Mouse (Mus musculus) heart, postnatal 0 days (tissue): ENCODE results near the gene Enpp3. TPM values are rescaled to one million over a fixed set of nuclear protein-coding genes. Genes with fewer than 3 reads are reported as not detected.

ENCODE experiments used
- ATAC-seq: fragments of 200-750 bp; cut with Nextera tagmentation; 2 replicates; pipeline ENCODE4 v1.8.0; 2017; ENCODE audit warnings: low read depth, moderate number of reproducible peaks, moderate library complexity; ENCODE audit not compliant: insufficient read depth
- DNase-seq: peaks from one replicate; pipeline ENCODE4 v3.0.0-alpha.2; 2016; ENCODE audit warnings: low spot score
- H3K27ac ChIP-seq: fragments of 300-500 bp; sonication (generic); 2 replicates; pipeline ENCODE4 v1.5.1; 2014; ENCODE audit warnings: low read depth, mild to moderate bottlenecking
- H3K27me3 ChIP-seq: fragments of 300-500 bp; sonication (generic); 2 replicates; pipeline ENCODE4 v1.6.1; 2014; ENCODE audit warnings: low read length, mixed read lengths; ENCODE audit not compliant: control insufficient read depth, insufficient read depth
- H3K36me3 ChIP-seq: fragments of 300-500 bp; sonication (generic); replicated peaks from 2 replicates; pipeline ENCODE4 v1.6.1; 2014; ENCODE audit warnings: low read length, mixed read lengths; ENCODE audit not compliant: control insufficient read depth, insufficient read depth
- H3K4me1 ChIP-seq: fragments of 300-500 bp; sonication (generic); 2 replicates; pipeline ENCODE4 v1.6.1; 2014; ENCODE audit warnings: antibody characterized with exemption; ENCODE audit not compliant: control insufficient read depth, insufficient read depth
- H3K4me2 ChIP-seq: fragments of 300-500 bp; sonication (generic); 2 replicates; pipeline ENCODE4 v1.6.1; 2014; ENCODE audit warnings: low read depth, mild to moderate bottlenecking, low read length, moderate library complexity
- H3K4me3 ChIP-seq: fragments of 300-500 bp; sonication (generic); 2 replicates; pipeline ENCODE4 v1.5.1; 2014; ENCODE audit warnings: low read depth, low read length
- H3K9ac ChIP-seq: fragments of 300-500 bp; sonication (generic); replicated peaks from 2 replicates; pipeline ENCODE4 v1.6.1; 2014; ENCODE audit warnings: low read depth, low read length, mixed read lengths
- H3K9me3 ChIP-seq: fragments of 300-500 bp; sonication (generic); replicated peaks from 2 replicates; pipeline ENCODE4 v1.6.1; 2016; ENCODE audit warnings: low read length; ENCODE audit not compliant: control insufficient read depth
- CTCF ChIP-seq: IDR thresholded peaks from 2 replicates; pipeline ENCODE4 v1.5.1; 2016; ENCODE audit warnings: antibody characterized with exemption, control low read depth, low read depth
- EP300 ChIP-seq: IDR thresholded peaks from 2 replicates; pipeline ENCODE4 v1.6.1; 2016; ENCODE audit warnings: antibody characterized with exemption, low read depth
- WGBS: fragments of 180-500 bp; shearing (Covaris S2); extraction: QIAGEN DNeasy Blood & Tissue Kit; methylation state at CpG from one replicate; pipeline ENCODE4 v1.1.7; 2014; 5-methylcytosine and 5-hydroxymethylcytosine counted together
- polyA plus RNA-seq: library from polyadenylated mRNA; unstranded; fragments of >200 nt; fragmentation: Nextera tagmentation; extraction: Ambion mirVana; gene quantifications from 2 replicates; pipeline ENCODE4 v1.2.1, GENCODE M21; 2015
- total RNA-seq: library from RNA; depleted of rRNA; stranded (reverse); fragments of >200 nt; gene quantifications from 2 replicates; pipeline ENCODE4 v1.2.3, GENCODE M21; 2014; ENCODE audit warnings: low replicate concordance; rRNA removed

Enpp3 gene
- total RNA-seq (4.5 and 4.7 TPM in 2 replicates), polyA plus RNA-seq (2.3 and 2.4 TPM in 2 replicates)

GRCm38 (mm10) chr10:24842676-24843075 lies at the start of gene Enpp3:
Enpp3 (minus strand) TSS chr10:24842823.
- no peak within 1 kb of the TSS for H3K27ac ChIP-seq
- 90% methylated on average over 1 of the region's 1 CpGs for WGBS
- ATAC-seq = no peak

GRCm38 (mm10) chr10:24888343-24888742 lies 45.7 kb upstream of the Enpp3 start:
- Histone ChIP-seq H3K4me2 (no peak overlapping the region), H3K4me1 (no peaks in the 10 kb centered on the region; the same call in 1 of the 2 replicates), H3K27me3 (no peaks in the 10 kb centered on the region), H3K36me3 (peaks cover 88% of the 10 kb centered on the region), H3K4me3 (no peak overlapping the region), H3K9me3 (no peaks in the 10 kb centered on the region), H3K9ac (no peak overlapping the region), H3K27ac (no peak overlapping the region)
- WGBS = 95% methylated on average over 7 of the region's 7 CpGs
- DNase-seq (no peak), ATAC-seq (no peak)
- TF ChIP-seq EP300 = no peak
- no peak for TF ChIP-seq CTCF

More at GRCm38 (mm10) chr10:24842676-24843075, at the start of gene Enpp3:
- TF ChIP-seq CTCF = no peak
- no peak for TF ChIP-seq EP300
- DNase-seq = no peak
- Histone ChIP-seq H3K4me2 (no peak within 1 kb of the TSS), H3K4me3 (no peak within 1 kb of the TSS), H3K27me3 (no peaks in the 10 kb centered on the region), H3K36me3 (no peaks in the 10 kb centered on the region), H3K9me3 (peaks cover 6% of the 10 kb centered on the region; the same call in 1 of the 2 replicates), H3K4me1 (no peaks in the 10 kb centered on the region), H3K9ac (no peak within 1 kb of the TSS)

GRCm38 (mm10) chr10:24886008-24886407 lies 43.4 kb upstream of the Enpp3 start:
- DNase-seq (no peak), ATAC-seq (no peak)
- TF ChIP-seq CTCF = peak; percentile 35
- TF ChIP-seq EP300 = no peak
- no peaks in the 10 kb centered on the region for H3K4me1 ChIP-seq
- no peaks in the 10 kb centered on the region for H3K27me3 ChIP-seq
- 79% methylated on average over 9 of the region's 9 CpGs for WGBS
- H3K36me3 ChIP-seq = peaks cover 94% of the 10 kb centered on the region
- no peak overlapping the region for H3K4me2 ChIP-seq
- H3K4me3 ChIP-seq = no peak overlapping the region
- H3K27ac ChIP-seq = no peak overlapping the region
- H3K9me3 ChIP-seq = no peaks in the 10 kb centered on the region
- H3K9ac ChIP-seq = no peak overlapping the region

DNA sequence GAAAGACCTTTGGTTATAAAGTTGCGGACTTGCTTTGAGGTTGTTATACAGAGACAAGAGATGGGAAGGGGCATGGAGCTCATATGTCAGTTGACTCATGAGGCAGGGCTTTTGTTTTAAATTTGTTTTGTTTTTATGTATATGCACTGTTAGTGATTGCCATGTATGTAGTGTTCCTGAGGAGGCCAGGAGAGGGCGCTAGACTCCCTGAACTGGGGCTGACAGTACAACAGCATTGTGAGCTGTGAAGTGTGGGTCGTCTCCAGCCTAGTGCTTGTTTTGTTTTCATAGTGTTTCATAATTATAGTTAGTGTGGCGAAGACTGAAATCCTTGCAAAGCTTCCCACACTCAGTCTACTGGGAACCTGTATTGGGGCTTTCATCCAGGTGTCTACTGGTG lies 31.0 kb upstream of the Enpp3 start:
- Histone ChIP-seq H3K4me1 (no peaks in the 10 kb centered on the region), H3K4me2 (no peak overlapping the region), H3K9ac (no peak overlapping the region), H3K9me3 (no peaks in the 10 kb centered on the region), H3K27me3 (no peaks in the 10 kb centered on the region), H3K27ac (no peak overlapping the region), H3K36me3 (peaks cover 62% of the 10 kb centered on the region), H3K4me3 (no peak overlapping the region)
- DNase-seq (no peak), ATAC-seq (no peak)
- 73% methylated on average over 4 of the region's 4 CpGs for WGBS
- no peak for TF ChIP-seq CTCF

DNA sequence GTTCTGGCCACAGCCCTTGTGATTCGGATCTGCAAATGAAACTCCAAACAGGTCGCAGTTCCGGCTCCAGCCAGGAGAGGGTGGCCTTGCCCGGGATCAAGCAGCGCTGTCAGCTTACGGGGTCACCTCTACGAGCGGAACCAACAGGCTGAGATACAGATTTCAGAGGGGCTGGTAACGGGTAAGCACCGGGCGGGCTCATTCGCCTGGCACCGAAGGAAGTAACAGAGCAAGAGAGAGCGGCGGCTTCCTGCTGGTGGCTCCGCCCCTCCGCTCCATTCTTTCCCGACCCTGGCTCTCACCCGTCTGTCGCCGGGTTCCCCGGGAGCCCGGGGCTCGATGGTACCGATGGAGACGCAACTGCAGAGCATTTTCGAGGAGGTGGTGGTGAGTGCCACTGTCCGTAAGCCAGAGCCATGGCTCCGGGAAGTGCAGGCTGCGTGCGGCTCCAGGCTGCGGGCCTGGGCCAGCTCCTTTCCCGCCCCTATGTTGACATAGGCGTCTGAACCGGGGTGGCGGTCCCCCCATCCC lies 27.2 kb upstream of the Enpp3 start, which contains the start of gene Med23:
Gene Med23 (plus strand): TSS at position 227 of the 531 bp plus-strand sequence.
- Histone ChIP-seq H3K36me3 (peaks cover 27% of the 10 kb centered on the region), H3K4me1 (no peaks in the 10 kb centered on the region), H3K27me3 (no peaks in the 10 kb centered on the region), H3K4me3 (peak within 1 kb of the TSS; percentile 90), H3K27ac (peak within 1 kb of the TSS; percentile 46), H3K9me3 (no peaks in the 10 kb centered on the region), H3K4me2 (peak within 1 kb of the TSS; percentile 77), H3K9ac (peak within 1 kb of the TSS; percentile 82)
- TF ChIP-seq CTCF (peak; percentile 90), EP300 (no peak)
- DNase-seq (peak; percentile 95), ATAC-seq (peak; percentile 100)
- under 1% methylated on average over 36 of the region's 36 CpGs for WGBS

- TF ChIP-seq CTCF = no peak
- no peak for TF ChIP-seq EP300
- ATAC-seq = no peak
- H3K36me3 ChIP-seq = no peaks in the 10 kb centered on the region
- no peaks in the 10 kb centered on the region for H3K4me1 ChIP-seq
- no peaks in the 10 kb centered on the region for H3K9me3 ChIP-seq
- no peaks in the 10 kb centered on the region for H3K27me3 ChIP-seq
- H3K4me2 ChIP-seq = no peak overlapping the region
- H3K27ac ChIP-seq = no peak overlapping the region
- WGBS = 67% methylated on average over 6 of the region's 6 CpGs
- no peak for DNase-seq
- no peak overlapping the region for H3K9ac ChIP-seq
- no peak overlapping the region for H3K4me3 ChIP-seq
Observed at GRCm38 (mm10) chr10:24864434-24864833, 21.8 kb upstream of the Enpp3 start.
